Mouse (Mus musculus): Measurements from ENCODE around the gene Rps25. TPM values are rescaled to one million over a fixed set of nuclear protein-coding genes. Genes with fewer than 3 reads are reported as not detected.

Gene Rps25
- polyA plus RNA-seq, 1 experiment from 2014 or later = 2,838 TPM

- Histone ChIP-seq H3K27ac (ENCODE audit: low read depth, low read length) (no peak overlapping the region), H3K27me3 (replicated peaks; ENCODE audit: control insufficient read depth, insufficient read depth, low read length) (peaks cover 40% of the 10 kb centered on the region), H3K9ac (ENCODE audit: low read depth, low read length) (no peak overlapping the region), H3K4me1 (replicated peaks; ENCODE audit: control insufficient read depth, insufficient read depth, low read length) (no peaks in the 10 kb centered on the region; the same call in 1 of the 2 replicates), H3K9me3 (ENCODE audit: control insufficient read depth, low read length) (no peaks in the 10 kb centered on the region), H3K4me3 (ENCODE audit: low read depth, low read length) (no peak overlapping the region), H3K4me2 (no peak overlapping the region), H3K36me3 (ENCODE audit: control insufficient read depth, insufficient read depth, low read length) (no peaks in the 10 kb centered on the region)
- ATAC-seq (replicated peaks; ENCODE audit: low FRiP score) (no peak), DNase-seq (ENCODE audit: low spot score) (no peak)
- 21% methylated on average over 11 of the region's 11 CpGs for WGBS
Observed at GRCm38 (mm10) chr9:44457035-44457742, 50.2 kb downstream of the Rps25 start.

Small RNAs within 50 kb of the gene (microRNA-seq; reads per million reads assigned to microRNA genes)
- not detected for gene Mir7085 (ENCODE audit: borderline number of aligned reads)

Other genes with a start within 250 kb of the Rps25 start
- gene Cbl, start 173.1 kb upstream of the Rps25 start, polyA plus RNA-seq (2014; fragmentation: Nextera tagmentation; extraction: Ambion mirVana) = 12.0 and 12.7 TPM in 2 replicates
- gene Ccdc153, start 166.5 kb upstream of the Rps25 start, polyA plus RNA-seq (2014; fragmentation: Nextera tagmentation; extraction: Ambion mirVana) = not detected in 2 replicates
- gene Pdzd3, start 155.7 kb upstream of the Rps25 start, polyA plus RNA-seq (2014; fragmentation: Nextera tagmentation; extraction: Ambion mirVana) = 0.10 TPM in 1 of 2 replicates, not detected in the other
- gene Nlrx1, start 138.5 kb upstream of the Rps25 start, polyA plus RNA-seq (2014; fragmentation: Nextera tagmentation; extraction: Ambion mirVana) = 4.3 and 4.9 TPM in 2 replicates
- gene Abcg4, start 118.5 kb upstream of the Rps25 start, polyA plus RNA-seq (2014; fragmentation: Nextera tagmentation; extraction: Ambion mirVana) = 11.6 and 13.8 TPM in 2 replicates
- gene Hinfp, start 101.5 kb upstream of the Rps25 start, polyA plus RNA-seq (2014; fragmentation: Nextera tagmentation; extraction: Ambion mirVana) = 19.3 and 20.2 TPM in 2 replicates
- gene C2cd2l, start 86.9 kb upstream of the Rps25 start, polyA plus RNA-seq (2014; fragmentation: Nextera tagmentation; extraction: Ambion mirVana) = 8.9 and 9.3 TPM in 2 replicates
- 39.5 and 41.9 TPM in 2 replicates for gene Dpagt1, start 81.1 kb upstream of the Rps25 start, polyA plus RNA-seq (2014; fragmentation: Nextera tagmentation; extraction: Ambion mirVana)
- gene H2afx, start 72.4 kb upstream of the Rps25 start, polyA plus RNA-seq (2014; fragmentation: Nextera tagmentation; extraction: Ambion mirVana) = 250 TPM in 2 replicates
- 879 and 949 TPM in 2 replicates for gene Hmbs, start 62.9 kb upstream of the Rps25 start, polyA plus RNA-seq (2014; fragmentation: Nextera tagmentation; extraction: Ambion mirVana)
- gene Vps11, start 45.5 kb upstream of the Rps25 start, polyA plus RNA-seq (2014; fragmentation: Nextera tagmentation; extraction: Ambion mirVana) = 25.2 and 26.1 TPM in 2 replicates
- gene Hyou1, start 27.6 kb upstream of the Rps25 start, polyA plus RNA-seq (2014; fragmentation: Nextera tagmentation; extraction: Ambion mirVana) = 37.1 and 37.7 TPM in 2 replicates
- 33.2 TPM in 2 replicates for gene Slc37a4, start 10.3 kb upstream of the Rps25 start, polyA plus RNA-seq (2014; fragmentation: Nextera tagmentation; extraction: Ambion mirVana)
- gene Trappc4, start 461 bp downstream of the Rps25 start, polyA plus RNA-seq (2014; fragmentation: Nextera tagmentation; extraction: Ambion mirVana) = 99.5 and 107 TPM in 2 replicates
- 25.0 and 26.1 TPM in 2 replicates for gene Ccdc84, start 11.4 kb downstream of the Rps25 start, polyA plus RNA-seq (2014; fragmentation: Nextera tagmentation; extraction: Ambion mirVana)
- not detected in 2 replicates for gene Foxr1, start 34.0 kb downstream of the Rps25 start, polyA plus RNA-seq (2014; fragmentation: Nextera tagmentation; extraction: Ambion mirVana)
- gene Upk2, start 47.8 kb downstream of the Rps25 start, polyA plus RNA-seq (2014; fragmentation: Nextera tagmentation; extraction: Ambion mirVana) = not detected in 2 replicates
- 4.1 and 5.0 TPM in 2 replicates for gene Bcl9l, start 75.7 kb downstream of the Rps25 start, polyA plus RNA-seq (2014; fragmentation: Nextera tagmentation; extraction: Ambion mirVana)
- 0.47 TPM in 1 of 2 replicates, not detected in the other for gene Cxcr5, start 154.7 kb downstream of the Rps25 start, polyA plus RNA-seq (2014; fragmentation: Nextera tagmentation; extraction: Ambion mirVana)
- gene Ddx6, start 197.8 kb downstream of the Rps25 start, polyA plus RNA-seq (2014; fragmentation: Nextera tagmentation; extraction: Ambion mirVana) = 8.4 and 10.2 TPM in 2 replicates